Mouse (Mus musculus) thymus, adult 2 months (tissue): Measurements from ENCODE around the gene Tpgs1.

Experiments
- CTCF ChIP-seq: fragments of 200-500 bp; IDR thresholded peaks from 2 replicates; pipeline ENCODE4 v1.5.1; 2012; ENCODE audit warnings: mild to moderate bottlenecking, control low read depth, low read length, moderate library complexity, borderline replicate concordance; ENCODE audit not compliant: control insufficient read depth, poor library complexity, insufficient read depth; ENCODE audit errors: extremely low read depth
- POLR2A ChIP-seq: fragments of 200-500 bp; IDR thresholded peaks from 2 replicates; pipeline ENCODE4 v1.6.1; 2012; ENCODE audit warnings: mild to moderate bottlenecking, low read length, control low read depth, moderate library complexity; ENCODE audit not compliant: control insufficient read depth, poor library complexity, insufficient read depth; ENCODE audit errors: extremely low read depth

GRCm38 (mm10) chr10:79694379-79694655 is 25.1 kb downstream of the Tpgs1 start:
- TF ChIP-seq CTCF (no peak), POLR2A (no peak)
